Mouse (Mus musculus): ENCODE measurements at regions not wholly inside any gene's neighbourhood (a gene's known extent, or its start where the extent isn't known, plus 50 kb on each side); places are given as distances from the start of the nearest gene placed in this dataset.

DNA sequence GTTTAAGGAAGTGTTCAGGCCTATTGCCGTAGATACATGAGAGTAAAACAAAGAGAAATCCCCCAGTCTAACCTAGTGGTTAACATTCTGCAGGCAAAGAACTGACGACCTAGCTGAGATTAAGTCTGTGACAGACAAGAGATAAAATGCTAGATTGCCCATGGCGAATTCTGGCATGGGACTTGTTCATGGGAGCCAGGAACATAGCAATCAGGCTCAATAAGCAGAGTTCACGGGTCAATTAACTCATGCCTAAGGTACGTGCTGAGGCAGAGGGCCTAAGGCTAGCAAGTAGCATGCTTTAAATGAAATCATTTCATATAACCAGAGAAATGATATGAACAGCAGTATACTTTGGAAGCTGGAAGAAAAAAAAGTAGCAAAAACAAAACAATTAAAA, 1119.2 kb upstream of the Adgrl2 start:
- DNase-seq (ENCODE audit: low spot score in 2 of 2): no peak

DNA sequence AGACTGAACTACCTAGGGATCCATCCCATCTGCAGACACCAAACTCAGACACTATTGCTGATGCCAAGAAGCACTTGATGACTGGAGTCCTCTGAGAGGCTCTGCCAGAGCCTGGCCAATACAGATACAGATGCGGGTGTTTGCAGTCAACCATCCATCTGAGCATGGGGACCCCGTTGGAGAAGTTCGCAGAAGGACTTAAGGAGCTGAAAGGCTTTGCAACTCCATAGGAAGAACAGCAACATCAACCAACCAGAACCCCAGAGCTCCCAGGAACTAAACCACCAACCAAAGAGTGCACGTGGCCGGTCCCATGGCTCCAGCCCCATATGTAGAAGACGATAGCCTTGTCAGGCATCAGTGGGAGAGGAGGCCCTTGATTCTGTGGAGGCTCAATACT, 1121.9 kb upstream of the Adgrl2 start:
- DNase-seq (ENCODE audit: low spot score in 2 of 2): no peak

DNA sequence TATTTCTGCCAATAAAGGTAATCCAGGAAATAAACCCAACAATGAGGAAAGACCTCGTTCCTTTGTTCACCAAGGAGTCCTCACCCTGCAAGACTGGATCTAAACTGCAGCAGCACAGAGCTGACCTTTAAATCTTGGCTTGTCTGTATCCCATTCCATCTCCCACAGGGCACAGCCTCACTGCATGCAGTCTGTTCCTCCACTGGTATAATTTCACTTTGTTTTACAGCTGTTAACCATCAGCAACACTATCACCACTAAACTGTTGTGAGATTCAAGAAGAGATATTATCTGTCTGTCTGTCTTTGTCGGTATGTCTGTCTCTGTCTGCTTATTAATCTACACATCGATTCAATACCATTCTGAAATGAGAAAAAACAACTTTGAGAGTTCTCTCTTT, 1129.5 kb upstream of the Adgrl2 start:
- no peak for DNase-seq (ENCODE audit: low spot score in 2 of 2)

DNA sequence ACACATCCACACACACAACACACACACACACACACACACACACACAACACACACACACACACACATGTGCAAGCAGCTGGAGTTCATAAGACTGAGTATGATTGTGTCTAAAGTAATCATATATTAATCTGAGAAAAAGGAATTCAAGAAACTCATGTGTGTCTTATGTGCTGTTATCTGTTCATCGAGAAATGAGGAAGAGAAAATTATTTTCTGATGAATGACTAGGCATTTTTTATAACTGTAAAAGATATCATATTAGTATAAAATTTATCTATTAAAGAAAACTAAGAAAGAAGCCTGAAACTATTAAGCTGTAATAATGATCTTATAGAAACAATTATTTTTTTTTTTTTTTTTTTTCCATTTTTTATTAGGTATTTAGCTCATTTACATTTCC, 1156.3 kb upstream of the Adgrl2 start:
- DNase-seq (ENCODE audit: low spot score in 2 of 2): no peak

DNA sequence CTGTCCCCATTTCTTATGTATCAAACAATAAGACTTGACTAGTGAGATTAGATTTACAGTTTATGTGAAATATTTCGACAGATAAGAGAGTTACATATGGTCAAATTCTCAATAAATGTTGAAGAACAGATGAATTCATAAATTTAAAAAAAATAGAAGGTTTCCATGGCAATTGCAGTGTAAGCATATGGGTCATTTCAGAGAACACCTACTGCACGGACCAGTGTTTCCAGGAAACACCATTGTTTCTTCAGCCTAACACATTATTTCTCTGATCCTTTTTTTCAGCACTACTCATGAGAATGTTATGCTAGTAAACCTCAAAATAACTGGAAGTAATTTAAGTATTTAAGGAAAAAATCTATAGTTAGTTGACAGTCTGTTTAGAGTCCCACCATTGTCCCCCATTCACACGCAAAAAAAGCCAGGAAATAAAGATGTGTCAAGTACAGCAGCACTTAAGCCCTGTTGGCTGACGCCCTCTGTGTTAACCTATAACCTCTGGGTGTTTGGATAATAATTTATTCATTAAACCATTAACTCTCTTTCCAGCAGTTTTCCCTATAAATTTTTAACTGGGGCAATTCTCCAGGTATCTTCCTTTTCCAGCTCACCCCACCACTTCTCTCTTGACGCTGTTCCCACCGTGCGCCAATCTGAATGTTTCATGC, 1160.9 kb upstream of the Adgrl2 start:
- DNase-seq (ENCODE audit: low spot score in 2 of 2): no peak

DNA sequence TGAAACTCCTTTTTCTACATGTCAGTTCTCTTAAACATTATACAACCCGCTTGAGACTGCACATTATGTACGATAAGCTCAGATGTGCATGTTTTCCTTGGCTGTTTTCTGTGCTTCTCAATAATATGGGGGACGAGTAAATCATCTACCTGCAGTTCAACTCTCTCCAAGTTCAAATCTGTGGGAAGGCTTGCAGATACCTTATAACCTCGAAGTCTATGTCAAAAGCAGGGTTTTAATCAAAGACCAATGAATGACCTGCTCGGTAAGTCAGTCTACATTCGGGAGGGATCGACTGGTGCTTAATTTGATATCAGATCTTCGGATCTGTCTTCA, 1161.4 kb upstream of the Adgrl2 start:
- no peak for DNase-seq (ENCODE audit: low spot score in 2 of 2)

DNA sequence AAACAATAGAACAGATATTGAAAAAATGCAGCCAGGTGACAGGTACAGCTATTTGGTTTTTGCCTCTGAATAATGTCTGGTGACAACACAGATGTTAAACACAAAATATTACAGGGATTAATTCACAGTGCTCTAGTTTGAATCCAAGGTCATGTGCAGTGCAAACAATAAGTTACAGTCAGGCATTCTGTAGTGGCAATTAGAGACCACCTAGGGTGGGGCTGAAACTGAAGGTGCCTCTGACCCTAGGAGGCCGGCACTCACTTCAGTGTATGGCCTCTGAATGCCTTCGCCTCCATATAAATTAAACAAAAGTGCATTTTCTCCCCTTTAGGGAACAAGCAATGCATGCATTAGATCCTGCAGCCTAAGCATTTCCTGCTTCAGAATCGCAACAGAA, 1162.5 kb upstream of the Adgrl2 start:
- DNase-seq (ENCODE audit: low spot score in 2 of 2): no peak

DNA sequence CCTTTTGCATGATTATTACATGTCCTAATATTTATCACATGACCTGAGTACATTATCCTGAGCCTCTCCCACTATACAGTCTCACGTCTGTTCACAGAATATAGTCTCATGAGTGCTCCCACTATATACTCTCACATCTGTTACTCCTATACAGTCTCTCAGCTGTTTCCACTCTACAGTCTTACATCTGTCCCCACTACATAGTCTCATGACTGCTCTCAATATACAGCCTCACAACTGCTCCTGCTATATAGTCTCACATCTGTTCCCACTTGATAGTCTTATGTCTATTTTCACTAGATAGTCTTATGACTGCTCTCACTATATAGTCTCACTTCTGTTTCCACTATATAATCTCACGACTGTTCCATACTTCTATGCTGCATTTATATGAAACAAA, 1195.5 kb upstream of the Adgrl2 start:
- DNase-seq (ENCODE audit: low spot score in 2 of 2): no peak

DNA sequence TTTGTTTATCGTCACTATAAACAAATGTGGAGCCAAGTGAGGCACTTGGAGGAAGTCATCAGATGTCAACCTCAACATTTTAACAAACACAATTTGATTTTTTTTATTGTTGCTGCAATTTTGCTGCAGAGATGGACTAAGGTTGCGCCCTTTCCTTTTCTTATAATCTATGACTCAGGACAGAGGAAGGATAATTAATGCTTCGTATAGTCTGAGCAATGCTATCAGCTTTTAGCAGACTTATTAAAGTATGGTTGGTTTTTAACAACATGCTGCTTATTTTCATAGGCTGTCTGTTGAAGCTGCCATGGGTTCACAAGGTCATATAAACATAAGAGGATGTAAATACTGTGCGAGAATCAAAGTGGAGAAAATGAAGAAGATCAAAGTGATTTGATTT, 1202.8 kb upstream of the Adgrl2 start:
- DNase-seq (ENCODE audit: low spot score in 2 of 2): no peak

DNA sequence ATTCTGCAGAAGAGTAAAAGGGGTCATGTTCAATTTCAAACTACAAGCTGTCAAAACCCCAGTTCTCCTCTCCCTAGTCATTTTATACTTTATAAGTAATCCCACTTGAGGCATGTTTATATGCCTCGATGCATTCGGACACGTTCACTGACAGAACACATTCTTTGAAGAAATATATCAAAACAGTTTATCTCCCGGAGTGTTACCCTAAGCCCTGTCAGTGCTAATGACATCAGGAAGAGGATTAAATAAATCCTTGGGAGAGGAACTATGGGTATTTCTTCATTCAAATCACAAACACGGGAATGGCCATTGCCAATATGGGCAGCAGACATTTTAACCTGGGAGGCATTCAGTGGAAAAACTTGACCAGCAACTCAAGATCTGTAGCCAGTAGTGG, 1208.1 kb upstream of the Adgrl2 start:
- DNase-seq (ENCODE audit: low spot score in 2 of 2): no peak

DNA sequence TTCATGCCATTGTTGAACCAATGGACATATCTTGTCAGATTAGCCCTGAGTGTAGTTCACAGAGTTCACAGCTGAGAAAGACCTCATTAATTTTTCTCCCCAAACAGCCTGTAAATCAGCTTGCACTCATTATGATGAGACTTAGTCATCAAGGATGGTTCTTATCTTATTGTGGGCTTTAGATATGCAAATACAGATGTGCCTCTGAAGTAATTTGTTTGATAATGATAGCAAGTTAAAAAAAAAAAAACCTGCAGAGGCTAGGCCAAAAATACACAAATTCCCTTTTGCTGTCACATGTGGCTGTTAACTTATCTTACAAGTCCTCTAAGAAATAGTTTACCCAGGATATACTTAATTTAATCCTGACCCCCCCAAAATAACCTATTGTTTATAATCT, 1215.5 kb upstream of the Adgrl2 start:
- DNase-seq (ENCODE audit: low spot score in 2 of 2): no peak

DNA sequence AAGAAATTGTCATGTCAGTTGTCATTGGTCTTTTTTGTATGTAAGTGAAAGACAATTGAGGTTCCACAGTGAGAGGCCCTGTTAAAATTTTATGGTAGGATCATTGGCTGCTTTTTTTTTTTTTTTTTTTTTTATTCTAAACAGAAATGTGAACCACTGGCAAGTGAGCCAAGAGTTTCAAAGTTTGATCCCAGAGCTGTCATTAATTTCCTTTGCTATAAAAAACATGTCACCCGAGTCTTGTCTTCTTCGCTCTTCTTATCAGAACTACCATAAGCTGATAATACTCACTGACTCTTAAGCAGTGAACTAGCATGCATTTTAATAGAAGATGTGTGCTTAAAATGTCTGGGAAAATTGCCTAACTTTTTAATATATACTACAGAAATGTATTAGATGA, 1204.4 kb upstream of the Adgrl4 start:
- no peak for DNase-seq (ENCODE audit: low spot score in 2 of 2)

DNA sequence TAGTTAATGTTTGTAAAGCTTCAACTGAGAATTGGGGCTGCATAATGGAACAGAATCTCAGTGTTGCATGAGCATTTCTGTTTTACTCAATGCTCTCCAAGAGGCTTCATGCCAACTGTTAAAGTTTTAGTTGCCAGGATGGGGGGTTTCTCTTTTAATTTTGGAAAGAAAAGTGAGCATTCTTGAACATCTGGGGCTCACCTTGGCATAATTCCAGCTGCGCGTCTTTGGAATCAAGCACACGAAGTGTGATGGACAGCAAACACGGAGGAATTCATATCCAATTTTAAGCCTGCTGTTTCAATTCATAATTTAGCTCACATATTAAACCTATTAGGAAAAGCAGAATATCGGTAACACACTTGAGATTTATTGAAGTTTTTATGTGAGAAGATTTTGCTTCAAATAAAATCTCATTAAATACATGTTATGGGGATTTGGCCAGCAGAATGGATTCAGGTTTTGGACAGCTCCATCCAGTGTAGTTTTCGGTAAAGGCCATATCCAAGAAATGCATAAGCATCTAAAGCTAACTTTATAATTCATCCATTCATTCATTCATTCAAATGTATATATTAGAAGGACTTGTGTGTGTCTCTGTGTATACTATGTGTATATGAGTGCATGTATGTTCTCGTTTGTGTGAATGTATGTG, 1200.6 kb upstream of the Adgrl4 start:
- no peak for DNase-seq (ENCODE audit: low spot score in 2 of 2)

DNA sequence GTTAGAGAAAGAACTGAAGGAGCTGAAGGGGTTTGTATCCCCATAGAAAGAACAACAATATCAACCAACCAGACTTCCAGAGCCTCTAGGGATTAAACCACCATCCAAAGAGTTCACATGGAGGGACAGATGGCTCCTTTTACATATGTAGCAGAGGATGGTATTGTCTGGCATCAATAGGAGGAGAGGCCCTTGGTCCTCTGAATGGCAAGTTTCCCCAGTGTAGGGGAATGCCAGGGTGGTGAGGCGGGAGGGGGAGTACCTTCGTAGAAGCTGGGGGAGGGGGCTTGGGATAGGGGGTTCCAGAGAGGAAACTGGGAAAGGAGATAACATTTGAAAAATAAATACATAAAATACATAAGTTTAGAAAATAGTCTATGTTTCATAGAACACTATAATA, 1162.6 kb upstream of the Adgrl4 start:
- no peak for DNase-seq (ENCODE audit: low spot score in 2 of 2)

DNA sequence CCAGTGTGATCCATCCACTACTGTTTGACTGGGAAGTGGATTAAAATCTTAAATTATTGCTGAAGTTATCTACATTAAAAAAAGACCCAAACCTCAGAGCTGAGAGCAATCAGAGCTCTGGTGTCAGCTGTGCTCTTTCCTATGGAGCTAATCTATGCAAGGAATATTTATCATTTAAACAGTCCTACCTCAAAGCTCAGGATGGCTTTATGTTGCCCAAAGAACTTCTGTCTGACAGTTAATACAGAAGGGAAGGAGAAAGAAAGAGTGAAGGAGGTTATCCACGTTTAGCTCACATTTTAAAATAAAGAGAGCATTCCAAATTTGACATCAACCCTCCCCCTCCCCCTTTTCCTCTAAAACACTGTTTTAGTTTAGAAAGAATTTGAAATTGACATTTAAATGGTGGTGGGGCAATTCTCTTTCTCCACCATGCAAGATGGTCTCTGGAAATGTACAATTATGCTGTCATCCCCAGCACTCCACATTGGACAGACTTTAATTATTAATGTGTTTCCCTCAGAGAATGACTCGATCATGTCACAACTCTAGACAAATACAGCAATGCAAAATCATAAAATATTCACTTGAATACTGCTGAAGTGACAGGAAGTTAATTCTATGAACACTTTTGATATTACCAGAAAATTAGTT, 1141.5 kb upstream of the Adgrl4 start:
- DNase-seq (ENCODE audit: low spot score in 2 of 2): no peak

DNA sequence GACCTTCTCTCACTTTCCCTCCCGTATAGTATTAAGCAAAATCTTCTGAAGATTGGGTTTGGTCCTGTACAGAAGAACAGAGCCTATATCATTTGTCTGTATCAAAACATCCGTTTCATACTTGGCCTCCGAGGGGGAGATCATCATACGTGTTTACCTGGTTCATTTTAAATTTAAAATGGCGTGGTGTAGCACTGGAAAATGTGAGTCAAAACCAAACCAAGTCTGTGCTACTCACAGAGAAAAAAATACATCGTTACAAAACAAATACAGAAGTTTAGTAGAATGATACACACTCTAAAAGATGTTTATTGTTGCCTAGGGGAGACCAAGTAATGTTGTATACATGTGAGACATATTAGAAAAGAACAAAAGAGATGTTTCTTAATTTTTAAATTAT, 1108.9 kb upstream of the Adgrl4 start:
- DNase-seq (ENCODE audit: low spot score in 2 of 2): no peak

DNA sequence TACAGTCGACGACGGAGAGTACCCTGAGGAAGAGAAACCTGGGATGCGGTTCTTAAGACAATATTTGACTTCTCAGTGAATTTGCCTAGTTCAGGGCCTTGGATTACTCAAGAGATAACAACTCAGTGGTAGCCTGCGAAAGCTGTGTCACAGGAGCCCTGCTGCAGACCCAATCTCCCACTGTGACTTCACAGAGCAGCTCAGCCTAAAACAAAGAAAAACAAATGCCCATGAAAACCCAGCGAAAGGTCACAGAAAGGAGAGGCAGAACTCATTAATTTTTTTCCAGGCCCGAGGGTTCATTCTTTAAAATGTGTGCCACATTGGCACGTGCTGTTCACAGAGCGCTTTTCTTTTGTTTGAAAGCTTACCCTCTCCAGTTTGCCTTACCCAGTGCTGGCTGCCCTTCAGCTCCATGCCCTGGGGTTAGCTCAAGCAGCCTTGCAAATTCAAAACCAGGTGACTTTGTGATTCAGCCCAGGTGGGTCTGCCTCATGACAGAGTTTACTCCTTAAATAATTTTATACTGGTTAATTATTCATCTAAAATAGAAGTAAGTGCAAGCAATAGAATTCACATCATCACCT, 1085.5 kb upstream of the Adgrl4 start:
- DNase-seq (ENCODE audit: low spot score in 2 of 2): no peak

DNA sequence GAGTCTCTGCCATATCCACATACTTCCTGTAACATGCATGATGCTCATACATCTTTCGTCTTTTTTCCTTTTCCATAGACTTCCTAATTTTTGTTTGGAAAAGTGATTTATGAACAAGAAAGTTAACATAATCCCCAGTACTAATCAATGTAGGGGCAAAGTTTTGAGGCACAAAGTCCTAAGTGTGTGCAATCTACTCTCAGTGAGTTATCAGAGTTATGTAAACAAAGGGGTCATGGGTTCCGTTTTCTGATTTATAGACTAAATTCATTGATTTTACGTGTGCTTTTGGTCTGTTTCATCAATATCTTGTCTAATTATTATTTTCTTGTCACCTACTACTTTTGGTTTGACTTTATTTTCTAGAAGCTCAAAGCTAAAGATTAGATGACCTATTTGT, 1071.9 kb upstream of the Adgrl4 start:
- no peak for DNase-seq (ENCODE audit: low spot score in 2 of 2)

DNA sequence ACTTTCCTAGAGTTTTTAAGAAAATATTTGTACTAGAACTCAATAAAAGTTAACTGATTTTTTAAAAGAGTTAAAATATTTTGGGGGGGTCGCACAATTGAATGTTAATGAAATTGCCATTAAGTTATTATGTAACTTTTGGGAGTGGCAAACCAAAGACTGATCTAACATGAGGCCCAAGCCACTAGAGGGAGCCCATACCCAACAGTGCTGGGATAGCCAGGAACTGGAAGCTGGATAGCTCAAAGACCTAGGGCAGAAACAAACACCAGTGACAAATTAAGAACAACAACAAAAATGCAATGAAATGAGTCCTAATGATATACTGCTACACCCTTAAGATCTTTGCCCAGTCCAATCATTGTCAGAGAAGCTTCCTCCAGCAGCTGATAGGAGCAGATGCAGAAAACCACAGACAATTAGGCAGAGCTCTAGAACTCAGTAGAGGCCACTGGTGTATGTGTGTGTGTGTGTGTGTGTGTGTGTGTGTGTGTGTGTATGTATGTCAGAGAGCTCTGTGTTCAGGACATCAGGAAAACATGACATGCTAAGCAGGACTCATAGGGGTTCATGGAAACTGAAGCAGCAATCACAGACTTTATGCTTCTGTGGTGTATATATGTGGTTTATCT, 1052.6 kb upstream of the Adgrl4 start:
- DNase-seq (ENCODE audit: low spot score in 2 of 2): peak; percentile 63 to 71

DNA sequence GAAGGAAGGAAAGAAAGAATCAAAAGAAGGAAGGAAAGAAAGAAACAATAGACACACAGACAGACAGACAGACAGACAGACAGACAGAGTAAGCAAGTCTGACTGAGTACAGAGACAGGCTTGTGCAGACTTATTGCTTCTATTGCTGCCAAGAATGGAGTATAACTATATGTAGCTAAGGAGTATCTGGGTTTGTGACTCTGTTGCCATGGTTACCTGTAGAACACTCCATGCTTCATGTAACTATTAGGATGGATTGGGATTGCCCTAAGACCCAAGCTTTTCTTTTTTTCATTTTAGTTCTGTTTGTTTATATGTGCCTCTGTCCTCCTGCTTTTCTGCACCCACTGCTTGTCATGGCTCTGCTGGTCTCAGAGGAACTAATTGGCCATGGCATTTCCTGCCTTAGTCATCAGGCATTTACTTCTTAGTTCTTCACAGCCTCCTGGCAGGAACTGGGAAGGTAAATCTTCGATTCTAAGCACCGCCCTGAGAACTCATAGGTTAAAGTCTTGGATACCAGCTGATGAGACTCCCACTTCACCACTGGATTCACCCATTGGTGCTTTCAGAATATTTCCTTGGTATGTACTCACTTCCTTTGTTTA, 1035.9 kb upstream of the Adgrl4 start:
- no peak for DNase-seq (ENCODE audit: low spot score in 2 of 2)

DNA sequence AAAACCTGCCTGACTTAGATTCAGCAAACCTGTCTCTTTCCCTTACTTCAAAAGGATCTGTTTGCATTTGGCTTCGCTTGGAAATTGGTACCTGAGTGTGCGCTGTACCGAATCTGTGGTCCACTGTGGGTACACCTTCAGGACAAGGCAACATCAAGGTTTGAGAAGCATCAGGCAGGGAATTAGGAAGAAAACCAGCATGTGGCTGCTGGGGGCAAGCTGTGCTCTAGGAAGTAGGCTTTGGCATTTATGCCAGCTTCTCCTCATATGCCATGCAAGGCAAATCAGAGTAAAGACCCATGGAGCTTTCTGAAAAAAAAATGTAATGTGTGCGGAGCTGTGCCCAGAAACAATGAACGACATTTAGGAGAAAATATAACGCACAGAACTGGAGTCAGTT, 1031.6 kb upstream of the Adgrl4 start:
- no peak for DNase-seq (ENCODE audit: low spot score in 2 of 2)

DNA sequence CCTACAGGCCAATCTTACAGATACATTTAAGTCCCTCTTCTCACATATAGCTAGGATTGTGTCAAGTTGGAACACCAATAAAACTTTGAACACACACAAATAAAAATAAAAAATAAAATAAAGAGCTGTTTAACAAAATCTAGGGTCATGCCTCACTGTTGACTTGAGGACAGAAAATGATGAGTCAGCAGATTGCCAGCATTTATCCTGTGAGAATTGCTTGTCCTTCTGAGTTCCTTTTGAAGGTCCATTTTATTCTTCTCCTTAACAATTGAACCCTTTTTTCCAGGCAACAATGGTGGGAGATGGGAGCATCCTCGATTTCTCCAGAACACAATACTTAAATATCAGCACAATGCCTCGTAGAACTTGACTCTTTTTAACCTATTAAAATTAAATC, 1022.4 kb upstream of the Adgrl4 start:
- DNase-seq (ENCODE audit: low spot score in 2 of 2): no peak

Measured in left cerebral cortex, adult 18-20 months (tissue).